Mouse (Mus musculus) lung, postnatal 25 days (tissue): ENCODE measurements around the gene Opcml.

Source experiments
- DNase-seq: peaks from one replicate; pipeline ENCODE4 v3.0.0; 2022; ENCODE audit warnings: low spot score

Gene Opcml

GRCm38 (mm10) chr9:28642766-28643165 is 852.2 kb downstream of the Opcml start:
- DNase-seq, result no peak

DNA sequence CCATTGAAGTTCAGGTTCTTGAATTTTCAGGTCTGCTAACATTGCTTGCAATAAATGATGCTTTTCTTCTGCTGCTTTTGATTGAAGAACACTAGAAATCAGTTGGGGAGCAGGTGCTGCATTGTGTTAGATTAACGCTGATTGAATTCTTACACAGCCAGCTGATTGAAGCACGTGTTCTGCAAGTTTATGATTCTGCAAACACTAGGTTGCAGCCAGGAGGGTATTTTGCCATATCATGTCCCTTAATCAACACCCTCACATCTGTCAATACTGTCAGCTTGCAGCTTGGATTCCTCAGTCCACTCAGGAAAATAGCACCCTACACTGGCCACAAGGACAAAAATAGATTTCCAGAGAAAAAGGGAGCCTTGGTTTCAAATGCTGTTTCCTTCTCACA is 853.5 kb downstream of the Opcml start:
- no peak for DNase-seq

DNA sequence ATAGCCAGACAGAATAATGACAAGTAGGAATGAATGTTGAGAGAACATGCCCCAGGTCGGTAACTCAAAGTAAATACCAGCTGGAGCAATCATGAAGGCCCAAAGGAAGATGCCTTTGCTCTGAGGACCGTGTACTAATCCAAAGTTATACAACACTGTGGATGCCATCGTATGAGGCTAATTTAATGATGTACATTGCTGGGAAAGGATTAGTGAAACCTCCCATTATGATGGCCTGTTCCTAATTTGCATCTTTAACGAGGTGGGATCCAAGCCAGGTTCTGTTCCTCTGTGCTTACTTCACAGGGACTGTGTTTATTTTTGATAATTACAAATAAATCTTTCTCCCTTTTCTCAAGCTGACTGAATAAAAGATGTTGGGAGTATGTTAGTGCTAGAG is 859.5 kb downstream of the Opcml start:
- no peak for DNase-seq

DNA sequence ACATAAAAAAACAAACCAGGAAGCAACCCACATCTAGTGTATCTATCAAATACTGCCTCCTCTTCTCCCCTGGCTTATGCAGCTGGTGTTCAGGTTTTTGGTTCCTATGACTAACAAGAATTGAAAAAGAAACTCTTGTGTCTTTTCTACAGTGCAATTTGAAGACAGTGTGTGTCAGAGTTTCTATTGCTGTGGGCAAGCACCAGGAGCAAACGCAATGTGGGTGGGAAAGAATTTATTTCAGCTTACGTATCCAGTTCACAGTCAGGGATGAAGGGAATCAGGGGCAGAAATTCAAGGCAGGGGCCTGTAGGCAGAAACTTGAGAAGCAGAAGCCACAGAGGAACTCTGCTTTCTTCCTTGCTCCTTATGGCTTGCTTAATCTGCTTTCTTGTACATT is 869.4 kb downstream of the Opcml start:
- no peak for DNase-seq

DNA sequence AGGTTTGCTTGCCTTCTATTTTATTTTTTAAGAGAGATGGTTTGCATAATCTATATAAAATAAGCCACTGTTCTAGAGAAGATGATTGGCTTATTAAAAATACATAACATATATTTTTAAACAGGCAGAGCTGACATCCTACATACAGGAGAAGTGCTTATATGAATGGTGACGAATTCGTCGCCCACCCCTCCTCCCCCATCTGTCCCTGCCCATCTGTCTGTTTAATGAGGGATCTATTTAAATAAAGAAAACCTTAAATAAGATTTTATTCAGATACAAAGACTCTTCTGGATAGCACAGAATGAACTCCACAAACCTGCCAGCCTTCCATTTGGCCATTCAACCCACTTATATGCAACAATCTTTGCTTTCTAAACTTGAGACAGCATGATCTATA is 872.3 kb downstream of the Opcml start:
- no peak for DNase-seq

GRCm38 (mm10) chr9:28680309-28680708 is 889.7 kb downstream of the Opcml start:
- DNase-seq, result no peak

DNA sequence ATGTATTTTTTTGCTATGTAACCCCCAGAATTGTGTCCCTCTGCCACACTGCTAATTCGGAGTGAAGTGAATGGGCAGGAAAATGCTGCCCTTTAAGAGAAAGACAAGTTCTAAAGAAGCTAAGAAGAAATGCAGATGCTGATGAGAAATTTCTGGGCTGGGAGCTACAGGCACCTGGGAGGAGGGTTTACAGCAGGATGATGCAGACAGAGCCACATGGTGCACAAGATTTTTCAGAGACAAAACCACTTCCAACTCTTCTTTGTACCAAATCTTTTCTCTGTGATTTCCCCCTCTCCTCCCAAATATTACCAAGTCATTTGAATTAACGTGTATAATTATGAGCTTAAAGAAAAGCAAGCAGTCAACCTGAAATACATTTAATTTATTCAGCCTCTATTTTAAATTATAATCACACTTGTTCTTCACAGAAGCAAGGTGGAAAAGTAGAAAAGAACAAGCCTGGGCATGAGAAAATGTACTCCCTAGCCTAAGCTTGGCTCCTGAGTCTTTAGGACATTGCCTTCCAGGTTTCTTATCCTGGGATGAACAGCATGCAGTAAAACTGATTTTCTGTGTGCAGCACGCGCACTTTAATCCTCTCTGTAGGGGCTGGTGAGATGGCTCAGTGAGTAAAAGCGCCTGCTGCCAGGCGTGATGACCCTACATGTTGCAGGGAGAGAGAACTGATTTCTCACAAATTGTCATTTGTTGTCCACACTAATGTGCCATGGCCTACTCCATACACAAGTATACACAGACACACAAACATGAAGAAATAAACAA is 890.9 kb downstream of the Opcml start:
- no peak for DNase-seq

- DNase-seq, result no peak
These were observed 893.4 kb downstream of the Opcml start for GRCm38 (mm10) chr9:28683951-28684470.

DNA sequence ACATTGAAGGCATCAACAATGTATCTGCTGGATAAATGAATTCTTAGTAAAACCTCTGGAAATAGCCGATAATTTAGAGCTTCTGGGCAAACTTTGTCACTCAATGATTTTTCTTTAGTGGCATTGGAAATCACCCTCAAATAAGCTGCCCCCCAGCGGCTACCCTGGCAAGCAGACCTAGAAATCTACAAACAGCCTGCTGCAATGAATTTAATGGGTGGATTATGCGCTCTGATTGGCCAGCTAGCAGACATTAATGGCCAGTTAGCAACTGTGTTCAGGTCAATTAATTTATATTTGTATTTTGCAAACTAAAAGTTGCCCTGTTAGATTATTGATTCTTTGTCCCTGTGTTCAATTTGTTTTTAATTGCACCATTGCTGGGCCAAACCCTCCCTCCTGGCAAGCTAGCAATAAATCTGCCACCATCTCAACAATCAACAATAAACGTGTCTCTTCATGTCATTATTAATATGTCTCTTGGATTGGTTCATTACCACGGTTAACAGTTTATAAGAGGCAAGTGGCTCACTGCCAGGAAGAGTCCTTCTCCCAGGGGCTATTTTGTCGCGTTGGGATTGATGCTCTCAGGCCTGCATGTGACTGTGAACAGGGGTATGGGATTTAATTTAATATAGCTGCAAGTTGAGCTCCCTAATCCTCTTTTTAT is 896.5 kb downstream of the Opcml start:
- DNase-seq, result no peak

- no peak for DNase-seq
These were observed 899.6 kb downstream of the Opcml start for GRCm38 (mm10) chr9:28690134-28690533.

- no peak for DNase-seq
These were observed 915.2 kb downstream of the Opcml start for GRCm38 (mm10) chr9:28705796-28706195.

GRCm38 (mm10) chr9:28714544-28714943 is 924.0 kb downstream of the Opcml start:
- DNase-seq, result no peak

DNA sequence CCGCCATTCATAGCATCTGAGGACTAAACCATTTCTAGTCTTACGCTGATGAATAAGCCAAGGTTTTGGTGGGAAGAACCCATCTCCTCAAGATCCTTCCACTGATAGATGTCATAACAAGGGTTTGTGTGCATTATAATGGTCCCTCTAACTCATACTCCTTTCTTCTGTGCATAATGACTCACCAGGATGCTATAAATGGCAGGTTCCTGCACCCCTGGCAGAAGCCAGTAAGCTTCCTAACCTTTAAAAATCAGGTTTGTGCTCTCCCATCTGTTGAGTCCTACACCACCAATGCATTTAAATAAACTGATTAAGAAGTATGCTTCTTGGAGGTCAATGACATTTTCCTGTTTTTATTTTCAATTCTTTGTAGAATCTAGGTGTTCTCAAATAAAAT is 929.6 kb downstream of the Opcml start:
- DNase-seq, result no peak

DNA sequence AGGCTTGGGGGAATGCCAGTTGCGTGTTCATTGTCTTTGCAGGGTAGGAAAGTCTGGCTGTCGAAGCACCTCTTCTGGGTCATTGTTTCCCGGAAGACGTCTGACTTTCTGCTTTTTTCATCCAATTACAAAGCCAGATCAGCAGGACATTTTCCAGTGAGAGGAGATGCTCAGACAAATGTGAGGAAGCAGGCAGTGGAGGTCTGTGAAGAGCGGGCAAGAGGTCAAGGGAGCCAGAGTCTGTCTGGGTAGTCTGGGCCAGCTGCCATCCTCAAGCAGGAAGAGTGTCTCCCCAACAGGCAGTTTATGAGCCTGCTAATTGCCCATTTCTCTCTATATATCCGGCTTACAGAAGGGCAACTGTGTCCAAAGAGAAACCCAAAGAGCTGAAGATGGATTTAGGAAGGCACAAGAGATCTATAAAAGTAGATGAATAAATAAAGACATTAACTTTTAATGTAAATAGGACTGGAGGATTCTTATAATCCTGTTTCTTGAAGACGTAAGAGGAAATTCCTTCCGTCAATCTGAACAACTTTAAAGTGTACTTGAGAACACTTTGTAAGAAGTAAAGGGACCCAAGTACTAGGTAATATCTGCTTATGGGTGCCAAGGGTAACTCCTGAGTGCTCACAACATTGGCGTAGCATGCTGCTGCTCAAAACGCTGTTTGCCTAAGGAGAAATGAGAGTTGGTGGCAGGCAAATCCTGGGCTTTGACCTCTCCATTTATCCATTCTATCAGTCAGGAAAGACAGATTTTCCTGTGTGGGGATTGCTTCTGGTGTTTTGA is 941.4 kb downstream of the Opcml start:
- peak; percentile 6 for DNase-seq

DNA sequence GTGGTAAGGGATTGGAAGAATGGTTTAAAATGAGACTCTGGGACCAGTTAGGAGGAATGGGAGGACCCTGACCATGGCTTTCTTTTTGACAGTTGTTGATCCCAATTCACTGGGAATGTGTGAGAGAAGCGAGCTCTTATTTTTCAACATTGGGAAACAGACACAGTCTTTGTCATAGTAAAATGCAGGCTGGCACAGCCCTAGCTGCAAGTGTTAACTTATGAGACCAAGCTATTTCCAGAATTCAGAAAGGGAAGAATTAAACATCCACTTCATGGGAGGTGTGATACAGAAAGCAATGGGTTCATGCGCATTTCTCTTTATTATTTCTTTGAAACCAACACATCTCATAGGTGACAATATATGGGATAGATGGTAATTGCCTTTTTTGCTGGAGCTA is 947.4 kb downstream of the Opcml start:
- no peak for DNase-seq

DNA sequence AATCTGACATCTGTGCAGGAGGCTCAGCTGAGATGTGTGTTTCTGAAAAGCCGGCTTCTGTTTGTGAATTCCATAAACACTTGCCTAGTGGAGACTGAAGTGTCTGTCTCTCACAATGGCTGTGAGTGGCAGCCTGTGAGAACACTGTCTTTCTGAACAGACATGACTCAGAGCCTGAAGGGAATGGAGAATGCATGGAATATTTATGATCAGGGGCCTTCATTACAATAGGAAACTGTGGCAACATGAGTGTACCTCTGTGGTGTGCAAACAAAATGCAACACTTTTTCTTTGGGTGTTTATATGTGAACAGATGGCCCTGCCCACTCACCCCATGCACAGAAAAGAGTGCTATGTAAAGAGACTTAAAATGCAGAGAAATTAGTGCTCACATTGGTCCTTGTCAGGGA is 947.9 kb downstream of the Opcml start:
- no peak for DNase-seq

DNA sequence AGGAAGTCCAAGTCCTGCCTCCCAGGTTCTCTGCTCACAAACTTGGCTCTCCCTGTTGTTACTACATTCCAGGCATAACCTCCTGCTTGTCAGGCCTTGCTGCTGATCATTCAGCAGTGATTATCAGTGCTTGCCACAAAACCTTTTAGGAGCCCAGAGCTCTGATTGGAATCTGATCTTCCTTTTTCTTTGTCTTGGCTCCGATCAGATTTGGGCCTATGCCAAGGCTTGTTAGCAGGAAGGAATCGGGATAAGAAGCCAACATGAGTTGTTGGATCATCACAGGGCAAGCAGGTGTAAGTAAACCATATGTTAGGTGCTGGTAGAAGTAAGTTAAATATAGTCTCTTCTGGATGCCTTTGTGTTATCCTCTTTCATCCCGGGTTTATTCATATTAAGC is 954.2 kb downstream of the Opcml start:
- no peak for DNase-seq

DNA sequence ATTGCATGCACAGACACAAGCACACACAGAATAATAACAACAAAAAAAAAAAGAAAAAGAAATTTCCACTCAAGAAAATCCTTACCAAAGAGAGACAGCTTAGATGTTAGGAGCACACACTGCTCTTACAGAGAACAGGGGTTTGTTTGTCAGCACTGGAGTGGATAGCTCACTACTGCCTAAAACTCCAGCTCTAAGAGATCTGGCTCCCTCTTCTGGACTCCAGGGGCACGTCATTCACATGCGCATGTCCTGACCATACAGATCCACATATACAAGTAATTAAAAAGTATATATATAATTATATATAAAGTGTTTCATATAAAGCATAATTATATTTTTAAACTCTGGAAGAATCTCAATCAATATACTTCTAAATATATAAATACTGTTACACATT is 958.3 kb downstream of the Opcml start:
- no peak for DNase-seq

DNA sequence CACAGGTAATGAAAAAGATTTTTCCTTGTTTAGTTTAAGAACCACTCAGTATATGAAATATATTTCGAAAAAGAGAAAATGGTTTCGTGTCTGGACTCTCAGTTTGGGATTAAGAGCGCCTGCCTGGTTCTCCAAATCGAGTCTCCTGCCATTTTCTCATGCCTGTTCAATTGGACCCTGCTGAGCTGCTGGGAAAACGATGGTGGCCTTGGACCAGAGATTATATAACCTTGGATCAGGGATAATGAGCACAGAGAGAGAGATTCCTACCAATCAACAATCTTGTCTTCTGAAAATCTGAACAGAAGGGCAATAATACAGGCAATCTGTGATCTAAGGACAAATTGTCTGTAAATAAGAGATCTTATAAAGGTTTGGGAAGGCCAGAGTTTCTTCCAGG is 962.3 kb downstream of the Opcml start:
- DNase-seq, result no peak

DNA sequence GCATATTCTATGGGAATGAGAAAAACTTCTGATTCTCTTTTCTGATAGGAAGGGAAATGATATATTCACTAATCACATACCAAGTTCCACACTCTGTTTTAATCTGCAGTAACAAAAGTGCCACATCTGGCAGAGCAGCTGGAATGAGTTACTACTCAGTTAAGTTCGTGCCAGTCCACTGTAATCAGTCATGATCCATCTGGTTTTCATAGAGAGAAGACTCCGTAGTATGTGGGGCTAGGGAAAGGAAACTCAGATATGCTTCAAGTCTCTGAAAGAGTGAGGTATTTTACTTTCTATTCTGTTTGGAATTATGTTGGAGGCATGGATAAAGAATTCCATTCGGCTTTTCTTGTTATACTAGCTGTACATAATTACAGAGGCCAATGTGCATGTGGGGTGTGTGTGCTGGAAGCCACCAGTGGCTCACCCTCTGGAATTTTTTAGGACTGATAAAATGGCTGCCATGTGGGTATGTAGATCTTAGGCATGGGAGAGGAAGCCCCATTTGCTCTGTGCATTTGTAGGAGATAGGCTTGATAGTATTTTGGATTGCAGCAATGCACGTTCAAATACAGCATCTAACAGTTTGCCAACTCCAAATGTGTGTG is 966.4 kb downstream of the Opcml start:
- no peak for DNase-seq

DNA sequence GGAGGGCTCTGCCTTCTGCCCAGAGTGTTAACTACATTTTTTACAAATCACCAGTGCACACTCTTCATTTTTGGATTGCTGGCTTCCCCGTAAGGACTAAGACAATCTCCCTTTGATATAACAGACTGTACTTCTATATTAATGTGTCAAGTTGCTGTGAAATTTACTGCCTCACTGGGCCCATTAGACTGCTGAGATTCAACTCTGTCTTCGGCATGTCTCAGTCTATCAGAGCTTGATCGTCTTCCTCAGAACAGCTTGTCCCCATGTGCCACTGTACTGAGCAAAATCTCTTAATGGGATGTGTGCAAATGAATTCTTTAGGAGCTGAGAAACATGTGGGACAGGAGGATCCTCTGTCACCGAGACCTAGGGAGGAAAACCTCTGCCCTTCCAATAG is 970.9 kb downstream of the Opcml start:
- DNase-seq, result no peak

DNA sequence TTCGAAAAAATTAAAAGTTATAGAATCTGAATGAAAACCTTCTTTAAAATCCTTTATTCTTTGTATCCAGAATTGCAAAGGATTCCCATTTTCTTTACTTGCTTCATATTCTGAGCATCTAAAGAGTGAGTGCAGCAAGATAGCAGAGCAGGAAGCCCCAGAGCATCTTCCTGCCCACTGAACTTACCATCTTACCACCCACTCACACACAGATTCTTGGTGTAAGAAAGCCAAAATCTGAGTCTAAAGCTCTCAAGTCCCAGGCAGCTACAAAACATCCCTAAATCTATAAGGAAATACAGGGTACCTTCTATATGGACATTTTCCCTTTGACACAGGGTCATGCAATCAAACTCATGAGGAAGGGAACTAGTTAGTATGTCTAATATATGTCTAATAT is 973.6 kb downstream of the Opcml start:
- DNase-seq, result no peak
